Mouse (Mus musculus) stomach, postnatal 0 days (tissue): ENCODE measurements at regions not wholly inside any gene's neighbourhood (a gene's known extent, or its start where the extent isn't known, plus 50 kb on each side); places are given as distances from the start of the nearest gene placed in this dataset.

Experiments used
- CTCF ChIP-seq: IDR thresholded peaks from 2 replicates; pipeline ENCODE4 v1.5.1; 2016; ENCODE audit warnings: antibody characterized with exemption, low read depth, mild to moderate bottlenecking, moderate library complexity
- EP300 ChIP-seq: optimal IDR thresholded peaks from 2 replicates; pipeline ENCODE3; 2016; ENCODE audit warnings: antibody characterized with exemption

DNA sequence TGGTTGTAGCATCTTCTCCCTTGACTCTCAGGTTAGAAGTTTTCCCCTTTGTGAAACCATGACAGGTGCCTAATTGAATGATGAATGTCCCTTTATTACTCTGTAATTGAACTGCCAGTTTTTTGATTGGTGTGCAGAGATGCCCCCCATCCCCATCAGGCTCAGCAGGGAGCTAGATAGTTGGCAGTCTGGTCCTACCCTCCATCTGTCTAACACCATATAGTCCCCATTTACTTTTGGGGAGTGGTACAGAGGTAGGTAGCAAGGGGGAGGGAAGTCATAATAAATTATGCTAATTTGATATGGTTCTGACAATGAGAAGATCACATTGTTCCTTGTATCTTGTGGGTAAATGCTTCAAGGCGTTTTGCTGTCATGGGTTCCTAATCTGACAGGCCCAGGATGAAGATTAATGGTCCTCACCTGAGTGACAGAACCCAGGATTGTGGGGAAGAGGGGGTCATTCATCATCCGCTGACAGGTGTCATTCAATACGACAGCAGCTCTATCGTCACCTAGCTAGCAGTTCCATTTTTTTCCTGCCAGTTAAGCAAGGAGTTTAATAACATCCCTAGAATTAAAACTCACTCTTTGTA is 122.3 kb upstream of the Etaa1 start:
- TF ChIP-seq CTCF, result no peak
- no peak for TF ChIP-seq EP300
